Mouse (Mus musculus): ENCODE results near the gene Cmpk2.
"Not testable (repeated sequence)": the region's sequence is repeated elsewhere in the genome, so short reads cannot be mapped to it uniquely, and the experiment has no call there.

Cmpk2 gene

GRCm38 (mm10) chr12:26478196-26479004 lies 9.4 kb downstream of the Cmpk2 start:
- DNase-seq (ENCODE audit: extremely low read depth, low read depth): no peak

GRCm38 (mm10) chr12:26485738-26486580 lies 17.0 kb downstream of the Cmpk2 start:
- not testable (repeated sequence) for DNase-seq (ENCODE audit: extremely low read depth, low read depth)

GRCm38 (mm10) chr12:26487874-26488616 lies 19.0 kb downstream of the Cmpk2 start:
- DNase-seq (ENCODE audit: extremely low read depth, low read depth): no peak

- no peak for DNase-seq (ENCODE audit: extremely low read depth, low read depth)
Observed at GRCm38 (mm10) chr12:26488617-26489274, 19.7 kb downstream of the Cmpk2 start.

GRCm38 (mm10) chr12:26489942-26490341 lies 20.9 kb downstream of the Cmpk2 start:
- no peak for DNase-seq (ENCODE audit: extremely low read depth, low read depth)

GRCm38 (mm10) chr12:26501042-26501441 lies 32.0 kb downstream of the Cmpk2 start:
- no peak for DNase-seq (ENCODE audit: extremely low read depth, low read depth)

- no peak for DNase-seq (ENCODE audit: extremely low read depth, low read depth)
Observed at GRCm38 (mm10) chr12:26510971-26511370, 42.0 kb downstream of the Cmpk2 start.

- DNase-seq (ENCODE audit: extremely low read depth, low read depth): no peak
Observed at GRCm38 (mm10) chr12:26518206-26518605, 49.2 kb downstream of the Cmpk2 start.

GRCm38 (mm10) chr12:26524943-26525697 lies 56.1 kb downstream of the Cmpk2 start:
- no peak for DNase-seq (ENCODE audit: extremely low read depth, low read depth)

GRCm38 (mm10) chr12:26525698-26526026 lies 56.7 kb downstream of the Cmpk2 start:
- no peak for DNase-seq (ENCODE audit: extremely low read depth, low read depth)

Measured in MEL-GATA-1-ER (cell line).